Mouse (Mus musculus): ENCODE measurements around the gene Cd80. TPM values are rescaled to one million over a fixed set of nuclear protein-coding genes. Genes with fewer than 3 reads are reported as not detected.

Cd80 gene
- polyA plus RNA-seq, 1 experiment: 0.79 TPM

GRCm38 (mm10) chr16:38538716-38539380, 83.5 kb downstream of the Cd80 start:
- Histone ChIP-seq H3K4me3 (ENCODE audit: insufficient read depth, low read length) (no peak overlapping the region), H3K4me1 (ENCODE audit: control insufficient read depth, insufficient read depth, low read length) (no peaks in the 10 kb centered on the region), H3K27ac (ENCODE audit: insufficient read depth, low read length) (no peak overlapping the region)
- TF ChIP-seq POLR2A (IDR thresholded peaks at IDR 0.05; ENCODE audit: extremely low read depth, insufficient read depth, low read length) (no peak), CTCF (IDR thresholded peaks at IDR 0.05; ENCODE audit: extremely low read depth, insufficient read depth, low read length) (no peak)

Other genes with a start within 250 kb of the Cd80 start
- not detected in 2 replicates for gene Nr1i2, start 160.7 kb upstream of the Cd80 start, polyA plus RNA-seq (2012; rRNA removed)
- 0.96 and 1.2 TPM in 2 replicates for gene Maats1, start 113.4 kb upstream of the Cd80 start, polyA plus RNA-seq (2012; rRNA removed)
- 235 and 239 TPM in 2 replicates for gene Cox17, start 108.6 kb upstream of the Cd80 start, polyA plus RNA-seq (2012; rRNA removed)
- gene Gm21987, start 108.5 kb upstream of the Cd80 start, polyA plus RNA-seq (2012; rRNA removed): not detected in 2 replicates
- gene Popdc2, start 93.4 kb upstream of the Cd80 start, polyA plus RNA-seq (2012; rRNA removed): 0.62 and 0.81 TPM in 2 replicates
- gene Pla1a, start 22.4 kb upstream of the Cd80 start, polyA plus RNA-seq (2012; rRNA removed): 2.2 and 2.3 TPM in 2 replicates
- gene Adprh, start 2.9 kb upstream of the Cd80 start, polyA plus RNA-seq (2012; rRNA removed): 61.2 and 61.3 TPM in 2 replicates
- gene Timmdc1, start 67.1 kb downstream of the Cd80 start, polyA plus RNA-seq (2012; rRNA removed): 16.2 and 16.8 TPM in 2 replicates
- 56.6 and 59.7 TPM in 2 replicates for gene Poglut1, start 94.7 kb downstream of the Cd80 start, polyA plus RNA-seq (2012; rRNA removed)
- 39.9 and 46.2 TPM in 2 replicates for gene Tmem39a, start 103.1 kb downstream of the Cd80 start, polyA plus RNA-seq (2012; rRNA removed)

Data from cortical plate, adult 2 months (tissue).